Mouse (Mus musculus): Measurements from ENCODE around the gene A3galt2. TPM values are rescaled to one million over a fixed set of nuclear protein-coding genes. Genes with fewer than 3 reads are reported as not detected.

A3galt2 gene
- polyA plus RNA-seq, 1 experiment = 0.16 TPM

GRCm38 (mm10) chr4:128728431-128728851 lies 26.7 kb upstream of the A3galt2 start:
- Histone ChIP-seq H3K27ac (ENCODE audit: insufficient read depth, low read depth, low read length) (peak overlapping the region; percentile 42), H3K27me3 (replicated peaks; ENCODE audit: control insufficient read depth, insufficient read depth, low read length) (no peaks in the 10 kb centered on the region), H3K4me3 (ENCODE audit: insufficient read depth, low read depth, low read length) (peak overlapping the region; percentile 68), H3K36me3 (ENCODE audit: control insufficient read depth, insufficient read depth, low read length) (no peaks in the 10 kb centered on the region), H3K4me1 (ENCODE audit: control insufficient read depth, insufficient read depth, low read length) (peaks cover 27% of the 10 kb centered on the region)
- WGBS = 0% methylated on average over 5 of the region's 5 CpGs
- DNase-seq = peak; percentile 27
- TF ChIP-seq POLR2A (IDR thresholded peaks at IDR 0.05; ENCODE audit: low read depth, low read length) (no peak), CTCF (conservative IDR thresholded peaks at IDR 0.05; ENCODE audit: insufficient read depth, insufficient read length, low read depth, low read length) (no peak)

DNA sequence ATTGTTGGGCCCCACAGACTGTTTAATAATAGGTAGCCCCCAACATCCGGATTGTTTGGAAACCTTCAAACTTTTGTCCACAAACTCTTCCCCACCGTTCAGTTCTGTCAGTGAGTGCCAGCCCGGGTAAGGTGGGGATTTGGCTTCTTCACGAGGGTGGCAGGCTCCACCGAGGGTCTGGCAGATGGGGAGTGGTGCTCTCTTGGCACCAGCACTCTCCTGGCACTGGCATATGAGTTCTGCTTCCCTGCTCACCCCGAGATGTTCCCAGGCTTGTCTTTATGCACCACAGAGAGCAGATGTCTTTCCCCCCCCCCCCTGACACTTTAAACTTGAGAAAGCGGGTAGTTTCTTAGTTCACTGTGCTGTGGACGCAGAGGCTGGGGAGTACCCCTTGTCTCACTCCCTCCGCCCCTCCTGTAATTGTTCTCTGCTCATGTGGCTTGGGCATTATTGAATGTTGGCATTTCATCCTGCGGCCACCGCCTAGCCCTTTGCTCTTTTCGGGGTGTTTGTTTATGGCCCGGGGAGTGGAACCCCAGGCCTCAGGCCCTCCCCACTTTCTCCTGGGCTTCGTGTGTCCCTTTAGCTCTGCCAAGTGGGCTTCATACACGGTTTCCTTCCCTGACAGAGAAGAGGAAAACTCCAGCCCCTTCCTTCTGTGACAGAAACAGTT lies 26.0 kb upstream of the A3galt2 start:
- TF ChIP-seq CTCF (conservative IDR thresholded peaks at IDR 0.05; ENCODE audit: insufficient read depth, insufficient read length, low read depth, low read length) = no peak
- TF ChIP-seq POLR2A (IDR thresholded peaks at IDR 0.05; ENCODE audit: low read depth, low read length) = no peak
- peak; percentile 17 for DNase-seq
- H3K36me3 ChIP-seq (ENCODE audit: control insufficient read depth, insufficient read depth, low read length) = no peaks in the 10 kb centered on the region
- WGBS = 19% methylated on average over 15 of the region's 15 CpGs
- H3K27me3 ChIP-seq (replicated peaks; ENCODE audit: control insufficient read depth, insufficient read depth, low read length) = no peaks in the 10 kb centered on the region
- H3K27ac ChIP-seq (ENCODE audit: insufficient read depth, low read depth, low read length) = peak overlapping the region; percentile 42
- H3K4me3 ChIP-seq (ENCODE audit: insufficient read depth, low read depth, low read length) = peak overlapping the region; percentile 68
- H3K4me1 ChIP-seq (ENCODE audit: control insufficient read depth, insufficient read depth, low read length) = peaks cover 34% of the 10 kb centered on the region

GRCm38 (mm10) chr4:128729709-128730037 lies 25.5 kb upstream of the A3galt2 start:
- Histone ChIP-seq H3K36me3 (ENCODE audit: control insufficient read depth, insufficient read depth, low read length) (no peaks in the 10 kb centered on the region), H3K27ac (ENCODE audit: insufficient read depth, low read depth, low read length) (peak overlapping the region; percentile 56), H3K27me3 (replicated peaks; ENCODE audit: control insufficient read depth, insufficient read depth, low read length) (no peaks in the 10 kb centered on the region), H3K4me3 (ENCODE audit: insufficient read depth, low read depth, low read length) (peak overlapping the region; percentile 68), H3K4me1 (ENCODE audit: control insufficient read depth, insufficient read depth, low read length) (peaks cover 39% of the 10 kb centered on the region)
- TF ChIP-seq CTCF (conservative IDR thresholded peaks at IDR 0.05; ENCODE audit: insufficient read depth, insufficient read length, low read depth, low read length) = no peak
- no peak for TF ChIP-seq POLR2A (IDR thresholded peaks at IDR 0.05; ENCODE audit: low read depth, low read length)
- peak; percentile 65 for DNase-seq
- WGBS = 19% methylated on average over 5 of the region's 5 CpGs

DNA sequence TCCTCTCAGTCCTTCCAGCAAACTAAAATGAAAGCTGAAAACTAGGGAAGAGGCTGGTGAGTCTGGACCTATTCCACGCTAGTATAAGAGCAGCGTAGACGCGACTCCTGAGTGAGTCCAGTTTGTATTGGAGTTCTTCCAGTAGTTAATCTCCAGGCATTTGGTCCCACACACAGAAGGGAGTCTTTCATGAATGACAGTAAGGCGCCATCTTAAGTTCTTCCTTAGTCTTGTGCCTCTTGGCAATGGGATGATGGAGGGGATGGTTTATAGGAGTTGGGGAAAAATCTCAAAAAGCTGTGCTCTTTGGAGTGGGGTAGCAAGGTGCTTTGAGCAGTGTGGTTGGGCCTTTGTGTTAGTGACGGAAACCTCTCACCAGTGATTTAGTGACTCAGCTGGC lies 24.9 kb upstream of the A3galt2 start:
- H3K4me1 ChIP-seq (ENCODE audit: control insufficient read depth, insufficient read depth, low read length) = peaks cover 44% of the 10 kb centered on the region
- no peaks in the 10 kb centered on the region for H3K36me3 ChIP-seq (ENCODE audit: control insufficient read depth, insufficient read depth, low read length)
- H3K27me3 ChIP-seq (replicated peaks; ENCODE audit: control insufficient read depth, insufficient read depth, low read length) = no peaks in the 10 kb centered on the region
- H3K4me3 ChIP-seq (ENCODE audit: insufficient read depth, low read depth, low read length) = no peak overlapping the region
- peak overlapping the region; percentile 56 for H3K27ac ChIP-seq (ENCODE audit: insufficient read depth, low read depth, low read length)
- WGBS = 43% methylated on average over 6 of the region's 6 CpGs
- no peak for DNase-seq
- no peak for TF ChIP-seq POLR2A (IDR thresholded peaks at IDR 0.05; ENCODE audit: low read depth, low read length)
- no peak for TF ChIP-seq CTCF (conservative IDR thresholded peaks at IDR 0.05; ENCODE audit: insufficient read depth, insufficient read length, low read depth, low read length)

DNA sequence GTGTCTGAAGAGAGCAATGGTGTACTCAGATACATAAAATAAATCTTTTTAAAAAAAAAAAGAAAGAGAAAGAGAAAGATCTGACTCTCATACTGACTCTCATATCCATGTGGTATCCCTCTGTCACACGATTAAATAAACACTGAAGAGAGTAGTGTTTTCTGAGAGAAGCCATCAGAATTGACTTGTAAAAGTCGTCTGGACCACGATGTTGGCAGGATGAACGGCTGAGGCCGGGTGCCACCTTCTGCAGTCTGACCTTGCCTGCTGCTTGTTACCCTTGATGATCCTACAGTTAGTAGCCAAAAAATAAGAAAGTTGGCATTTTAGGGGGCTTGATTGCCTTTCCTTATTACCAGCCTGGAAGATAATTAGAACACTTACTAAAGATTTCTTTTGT lies 22.4 kb upstream of the A3galt2 start:
- no peak overlapping the region for H3K27ac ChIP-seq (ENCODE audit: insufficient read depth, low read depth, low read length)
- H3K4me1 ChIP-seq (ENCODE audit: control insufficient read depth, insufficient read depth, low read length) = peaks cover 61% of the 10 kb centered on the region
- H3K36me3 ChIP-seq (ENCODE audit: control insufficient read depth, insufficient read depth, low read length) = no peaks in the 10 kb centered on the region

DNA sequence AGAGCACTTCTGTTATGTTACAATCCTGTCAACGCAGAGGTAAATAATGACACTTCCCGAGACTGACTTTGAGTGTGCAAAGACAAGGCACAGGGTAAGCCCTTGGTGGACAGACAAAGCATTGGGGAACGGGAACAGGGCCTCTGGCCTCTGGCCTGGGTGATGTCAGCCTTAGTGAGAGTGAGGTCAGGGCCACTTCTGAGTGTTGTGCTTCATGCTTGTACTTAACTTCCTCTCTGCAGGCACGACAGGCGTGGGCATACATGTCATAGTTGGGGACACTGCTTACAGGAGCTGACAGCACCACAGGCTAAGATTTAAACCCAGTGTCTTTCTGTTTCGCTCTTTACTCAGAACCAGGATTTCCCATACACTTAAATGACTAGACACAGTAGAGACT lies 21.7 kb upstream of the A3galt2 start:
- DNase-seq = peak; percentile 44
- peaks cover 62% of the 10 kb centered on the region for H3K4me1 ChIP-seq (ENCODE audit: control insufficient read depth, insufficient read depth, low read length)
- no peak overlapping the region for H3K4me3 ChIP-seq (ENCODE audit: insufficient read depth, low read depth, low read length)
- H3K27ac ChIP-seq (ENCODE audit: insufficient read depth, low read depth, low read length) = peak overlapping the region; percentile 88
- TF ChIP-seq CTCF (conservative IDR thresholded peaks at IDR 0.05; ENCODE audit: insufficient read depth, insufficient read length, low read depth, low read length) (no peak), POLR2A (IDR thresholded peaks at IDR 0.05; ENCODE audit: low read depth, low read length) (no peak)
- no peaks in the 10 kb centered on the region for H3K27me3 ChIP-seq (replicated peaks; ENCODE audit: control insufficient read depth, insufficient read depth, low read length)
- no peaks in the 10 kb centered on the region for H3K36me3 ChIP-seq (ENCODE audit: control insufficient read depth, insufficient read depth, low read length)
- 30% methylated on average over 6 of the region's 6 CpGs for WGBS

More for the DNA sequence above, 22.4 kb upstream of the A3galt2 start:
- H3K27me3 ChIP-seq (replicated peaks; ENCODE audit: control insufficient read depth, insufficient read depth, low read length) = no peaks in the 10 kb centered on the region
- DNase-seq = no peak
- no peak overlapping the region for H3K4me3 ChIP-seq (ENCODE audit: insufficient read depth, low read depth, low read length)
- TF ChIP-seq CTCF (conservative IDR thresholded peaks at IDR 0.05; ENCODE audit: insufficient read depth, insufficient read length, low read depth, low read length) = no peak
- no peak for TF ChIP-seq POLR2A (IDR thresholded peaks at IDR 0.05; ENCODE audit: low read depth, low read length)
- WGBS = 17% methylated on average over 5 of the region's 5 CpGs

DNA sequence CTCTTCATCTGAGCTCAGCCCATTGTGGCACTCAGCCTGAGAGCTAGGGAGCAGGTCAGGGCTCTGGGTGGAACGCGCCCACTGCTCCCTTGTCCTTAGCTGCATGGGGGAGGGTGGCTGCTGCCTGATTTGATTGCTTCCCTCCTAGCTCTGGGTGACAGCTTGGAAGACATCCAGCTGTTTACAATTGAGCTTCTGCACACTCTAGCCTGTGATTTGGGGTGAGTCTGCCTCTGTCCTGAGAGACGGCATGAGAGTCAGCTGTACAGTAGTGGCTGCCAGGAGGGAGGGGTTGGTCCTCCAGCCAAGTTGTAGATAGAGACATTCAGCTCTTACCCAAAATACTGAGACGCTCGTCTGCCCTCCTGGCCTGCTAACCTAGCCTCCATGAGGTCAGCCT lies 20.9 kb upstream of the A3galt2 start:
- Histone ChIP-seq H3K4me3 (ENCODE audit: insufficient read depth, low read depth, low read length) (no peak overlapping the region), H3K36me3 (ENCODE audit: control insufficient read depth, insufficient read depth, low read length) (no peaks in the 10 kb centered on the region), H3K27me3 (replicated peaks; ENCODE audit: control insufficient read depth, insufficient read depth, low read length) (no peaks in the 10 kb centered on the region), H3K4me1 (ENCODE audit: control insufficient read depth, insufficient read depth, low read length) (peaks cover 57% of the 10 kb centered on the region), H3K27ac (ENCODE audit: insufficient read depth, low read depth, low read length) (peak overlapping the region; percentile 88)
- DNase-seq = peak; percentile 90
- WGBS = 11% methylated on average over 5 of the region's 5 CpGs
- TF ChIP-seq POLR2A (IDR thresholded peaks at IDR 0.05; ENCODE audit: low read depth, low read length) (no peak), CTCF (conservative IDR thresholded peaks at IDR 0.05; ENCODE audit: insufficient read depth, insufficient read length, low read depth, low read length) (no peak)

Measured in kidney, adult 2 months (tissue).